Mouse (Mus musculus) gastrocnemius, postnatal 25 days (tissue): ENCODE results near the gene Tmeff2. TPM values are rescaled to one million over a fixed set of nuclear protein-coding genes. Genes with fewer than 3 reads are reported as not detected.

Experiments
- DNase-seq: peaks from one replicate; pipeline ENCODE4 v3.0.0; 2022
- total RNA-seq, 2 experiments: library from RNA; stranded (reverse); gene quantifications; 1 replicate in 1 of 2; 2 replicates in 1 of 2; pipeline ENCODE4 v1.2.3; 2021

Tmeff2 gene
- total RNA-seq, 2 experiments from 2014 or later, result 1.7 to 2.9 TPM

DNA sequence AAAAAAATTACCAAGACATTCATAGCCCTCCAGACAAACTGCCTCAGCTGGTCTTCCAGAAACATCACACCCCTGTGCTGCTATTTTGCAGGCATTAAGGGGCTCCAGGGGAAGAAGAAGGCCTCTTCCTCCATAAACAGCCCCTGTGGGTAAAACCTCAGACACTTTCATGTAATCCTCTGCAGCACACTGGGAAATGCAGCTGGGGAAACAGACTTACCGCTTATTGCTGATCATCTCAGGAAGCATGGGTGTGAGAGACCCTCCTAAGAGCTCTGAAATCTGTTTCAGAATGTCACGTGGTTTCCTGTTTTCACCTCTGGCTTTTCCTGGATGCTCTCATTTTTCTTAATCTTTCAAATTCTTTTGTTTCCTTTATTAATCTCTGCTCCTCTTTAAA, 204.3 kb downstream of the Tmeff2 start:
- DNase-seq, result no peak

DNA sequence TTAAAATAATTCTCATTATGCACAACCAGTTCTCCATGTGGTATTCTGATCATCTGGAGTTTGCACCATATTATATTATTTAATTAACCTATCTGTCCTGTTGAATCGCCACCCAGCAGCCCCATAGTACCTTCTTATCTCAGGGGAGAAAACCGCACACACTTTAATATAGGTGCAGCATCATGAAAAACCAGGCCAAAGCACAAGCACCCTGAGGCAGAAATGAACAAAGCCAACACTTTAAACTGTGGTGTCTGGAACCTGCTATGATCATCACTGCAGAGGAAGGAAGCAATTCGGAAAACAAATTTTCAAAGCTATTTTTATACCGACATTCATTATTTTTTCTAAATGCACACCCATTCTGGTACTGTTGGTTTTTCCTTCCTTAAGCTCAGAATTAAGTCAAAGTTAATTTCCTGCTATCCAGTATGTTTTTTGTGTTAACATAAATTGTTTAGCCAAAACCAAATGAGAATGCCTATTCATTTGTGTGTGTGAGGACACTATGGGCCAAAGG, 206.0 kb downstream of the Tmeff2 start:
- no peak for DNase-seq

DNA sequence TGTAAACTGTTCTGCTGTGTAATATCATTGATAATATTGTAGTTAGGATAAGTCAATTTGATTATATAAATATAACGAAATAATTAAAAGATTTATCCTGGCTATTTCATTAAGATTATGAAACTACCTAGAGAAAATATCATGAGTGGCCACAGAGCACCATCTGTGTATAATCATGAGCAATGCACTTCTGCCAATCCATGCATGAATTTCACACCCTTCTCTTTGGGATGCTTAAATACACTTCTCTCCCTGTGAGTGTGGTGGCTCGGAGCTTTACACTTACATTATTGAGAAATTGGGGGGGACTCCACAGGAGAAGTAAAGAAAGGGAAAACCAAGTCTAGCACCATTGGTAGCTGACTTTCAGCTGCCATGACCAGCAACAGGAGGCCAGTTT, 206.9 kb downstream of the Tmeff2 start:
- no peak for DNase-seq

DNA sequence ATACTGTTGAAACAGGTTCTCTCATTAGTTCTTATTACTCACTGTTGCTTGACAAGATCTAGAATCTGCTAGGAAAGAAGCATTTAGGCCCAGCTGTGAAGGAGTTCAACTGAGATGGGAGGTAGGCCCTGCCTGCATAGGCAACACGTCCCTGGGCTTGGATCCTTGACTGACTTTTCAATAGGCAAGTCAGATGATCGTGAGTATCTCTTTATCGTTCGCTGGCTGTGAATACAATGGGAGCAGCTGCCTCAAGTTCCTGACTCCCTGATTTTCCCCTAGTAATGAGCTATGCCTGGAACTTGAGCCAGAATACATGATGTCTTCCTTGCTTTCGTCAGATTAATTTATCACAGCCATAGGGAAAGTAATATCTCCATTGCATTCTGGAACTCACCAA, 214.3 kb downstream of the Tmeff2 start:
- DNase-seq, result no peak

DNA sequence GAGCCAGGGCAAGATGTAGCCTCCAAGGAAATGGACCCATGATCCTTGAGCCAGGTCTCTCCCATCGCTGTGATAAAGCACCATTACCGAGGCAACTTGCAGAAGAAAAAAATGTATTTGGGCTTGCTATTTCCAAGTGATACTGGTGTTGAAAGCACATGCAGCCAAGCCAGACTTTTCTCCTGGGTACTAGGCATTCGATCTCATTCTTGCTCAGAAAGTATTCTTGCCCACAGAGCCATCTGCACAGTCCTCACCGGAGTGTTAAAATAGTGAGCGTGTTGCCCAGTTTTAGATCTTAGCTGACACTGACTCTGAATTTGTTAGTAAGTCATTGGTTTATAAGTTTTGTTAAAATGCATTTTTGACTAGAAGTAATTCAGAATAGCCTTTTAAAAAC, 215.3 kb downstream of the Tmeff2 start:
- DNase-seq, result no peak

DNA sequence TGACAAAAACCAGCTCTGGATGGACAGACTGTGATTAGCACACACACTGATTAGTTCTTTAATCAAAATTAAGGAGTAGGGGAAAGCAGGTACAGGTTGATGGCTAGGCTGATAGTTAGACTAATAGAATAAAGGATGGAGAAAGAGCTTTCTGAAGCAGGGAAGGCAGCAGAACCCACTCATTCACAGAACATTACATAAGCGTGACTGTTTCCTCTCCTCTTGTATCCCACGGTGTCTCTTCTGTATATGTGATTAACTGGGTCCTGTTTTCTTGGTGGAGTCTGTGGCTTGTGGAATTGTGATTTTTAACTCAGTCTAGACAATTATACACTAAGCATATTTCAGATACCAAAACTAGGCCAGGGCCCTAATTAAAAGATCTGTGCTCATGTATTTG, 217.4 kb downstream of the Tmeff2 start:
- no peak for DNase-seq

DNA sequence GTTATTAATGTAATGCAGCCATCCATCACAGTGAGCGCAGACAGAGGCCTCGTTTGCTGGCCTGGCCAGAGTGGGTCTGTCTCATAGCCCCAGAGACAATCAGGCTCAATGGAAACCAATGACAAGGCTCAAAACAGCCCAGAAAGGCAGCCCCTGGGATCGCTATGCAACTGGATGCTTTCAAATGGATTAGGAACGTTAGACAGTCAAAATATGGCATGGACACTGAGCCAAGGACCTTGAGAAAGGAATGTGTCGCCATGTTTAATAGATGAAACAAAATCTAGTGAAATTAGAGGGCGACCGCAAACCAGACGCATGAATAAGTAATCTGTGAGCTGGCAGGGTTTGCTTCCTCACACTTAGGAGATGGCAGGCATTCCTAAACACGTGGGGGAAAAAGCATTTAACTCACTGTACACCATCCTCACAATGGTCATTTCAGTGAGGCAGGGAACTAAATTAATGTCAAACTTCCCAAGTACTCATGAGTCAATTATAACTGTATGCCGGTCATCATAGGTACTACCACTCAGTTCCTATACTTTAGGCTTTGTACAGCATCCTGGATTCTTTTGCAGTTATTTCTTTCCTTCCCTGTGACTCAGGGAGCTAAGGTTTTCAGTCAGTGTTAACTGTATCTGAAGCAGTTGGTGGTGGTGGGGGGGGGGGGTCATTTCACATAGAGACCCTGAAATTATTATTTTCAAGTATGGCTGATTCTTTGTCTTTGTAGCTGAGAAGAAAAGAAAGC, 225.4 kb downstream of the Tmeff2 start:
- DNase-seq, result no peak

DNA sequence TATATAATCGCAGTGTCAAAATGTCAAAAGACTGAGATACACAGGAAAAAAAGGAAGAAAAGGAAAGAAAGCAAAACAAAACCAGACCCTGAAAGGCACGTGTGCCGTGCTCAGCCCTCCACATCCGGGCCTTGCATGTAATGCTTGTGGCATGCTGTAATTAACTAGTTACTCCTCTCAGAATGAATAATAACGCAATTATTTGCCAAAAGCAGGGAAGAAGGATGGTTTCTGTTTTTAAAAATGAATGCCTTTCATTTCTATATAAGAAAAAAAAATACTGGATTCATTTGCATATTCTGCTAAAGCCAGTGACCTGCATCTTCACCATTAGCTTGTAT, 225.9 kb downstream of the Tmeff2 start:
- no peak for DNase-seq

DNA sequence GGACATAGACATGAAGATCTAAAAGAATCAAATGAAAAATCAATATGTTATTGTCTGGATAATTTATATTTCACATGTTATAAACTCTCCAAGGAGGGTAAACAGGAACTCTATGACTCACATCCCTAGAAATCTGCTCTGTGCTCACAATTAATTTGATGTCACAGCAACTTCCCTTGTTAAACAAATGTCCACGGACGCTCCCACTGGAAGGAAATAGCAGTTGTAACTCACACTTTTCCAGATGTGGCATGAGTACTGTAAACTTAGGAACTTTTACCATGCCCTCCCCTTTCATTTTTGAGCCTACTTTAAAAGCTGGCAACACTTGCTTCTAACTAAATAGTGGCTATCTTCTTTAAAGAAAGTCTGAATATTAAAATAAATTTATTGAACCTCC, 236.3 kb downstream of the Tmeff2 start:
- DNase-seq, result peak; percentile 16

DNA sequence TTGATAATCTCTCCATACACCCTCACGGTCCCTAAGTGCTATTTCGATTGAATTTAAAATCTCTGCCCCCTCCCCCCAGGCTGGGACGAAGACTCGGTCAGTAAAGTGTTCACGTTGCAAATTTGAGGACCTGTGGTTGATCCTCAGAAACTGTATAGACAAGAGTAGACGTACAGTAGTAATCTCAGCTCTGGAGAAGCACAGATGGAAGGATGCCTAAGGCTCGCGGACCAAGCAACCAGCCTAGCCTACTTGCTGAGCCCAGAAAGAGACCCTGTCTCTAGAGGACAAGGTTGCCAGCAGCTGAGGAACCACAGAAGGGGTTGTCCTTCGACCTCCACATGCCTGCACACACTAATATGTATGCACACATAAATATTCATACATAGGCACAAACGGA, 239.2 kb downstream of the Tmeff2 start:
- DNase-seq, result no peak

DNA sequence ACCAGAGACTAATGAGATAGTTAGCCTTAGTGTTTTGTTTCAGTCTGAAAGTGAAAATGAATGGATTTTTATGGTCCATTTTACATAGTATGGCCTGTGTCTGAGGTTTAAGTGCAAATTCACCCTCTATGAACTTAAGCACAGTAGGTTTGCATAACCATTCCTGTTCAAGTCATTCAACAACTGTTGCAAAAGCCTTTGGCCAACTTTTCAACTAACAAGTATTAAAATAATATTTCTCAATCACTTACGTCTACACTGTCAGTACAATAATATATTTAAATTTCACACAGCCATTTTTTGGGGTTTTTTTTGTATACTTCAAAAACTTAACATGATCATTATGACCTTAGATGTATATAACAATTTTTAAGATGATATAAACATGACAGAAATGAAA, 240.9 kb downstream of the Tmeff2 start:
- DNase-seq, result no peak

DNA sequence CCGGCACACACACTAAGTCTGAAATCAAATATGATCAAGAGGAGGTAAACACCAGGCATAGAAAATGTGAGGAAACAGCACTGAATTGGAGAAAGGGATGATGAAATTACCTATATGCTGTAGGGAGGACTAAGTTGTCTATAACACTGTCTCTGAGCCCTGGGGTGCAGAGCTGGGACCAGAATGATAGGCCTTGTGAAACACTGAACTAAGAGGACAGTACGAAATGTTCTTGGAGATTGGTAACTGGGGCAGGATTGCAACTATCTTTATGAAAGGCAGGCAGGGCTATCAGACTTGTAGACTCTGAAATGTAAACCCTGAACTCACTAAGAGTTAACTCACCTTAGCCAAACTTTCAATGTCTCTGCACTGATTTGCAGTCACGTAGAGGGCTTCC, 242.3 kb downstream of the Tmeff2 start:
- DNase-seq, result no peak

DNA sequence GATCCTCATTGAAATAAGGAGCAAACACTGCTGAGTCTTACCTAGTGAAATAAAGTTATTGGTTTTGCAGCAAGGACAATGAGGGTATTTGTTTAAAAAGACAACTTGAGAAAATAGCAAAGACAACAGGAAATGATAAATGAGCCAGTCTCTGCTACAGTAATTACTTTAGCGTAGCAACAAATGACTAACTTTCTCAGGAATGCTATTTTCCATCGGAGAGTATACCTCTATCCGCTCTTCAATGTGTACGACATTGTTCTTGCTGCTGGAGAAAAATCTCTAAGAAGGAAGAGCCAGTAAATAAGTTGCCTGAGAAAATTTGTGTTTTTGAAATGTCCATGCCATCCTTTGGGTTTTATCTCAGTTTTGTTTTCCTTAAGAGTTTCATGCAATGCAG, 245.2 kb downstream of the Tmeff2 start:
- DNase-seq, result no peak

DNA sequence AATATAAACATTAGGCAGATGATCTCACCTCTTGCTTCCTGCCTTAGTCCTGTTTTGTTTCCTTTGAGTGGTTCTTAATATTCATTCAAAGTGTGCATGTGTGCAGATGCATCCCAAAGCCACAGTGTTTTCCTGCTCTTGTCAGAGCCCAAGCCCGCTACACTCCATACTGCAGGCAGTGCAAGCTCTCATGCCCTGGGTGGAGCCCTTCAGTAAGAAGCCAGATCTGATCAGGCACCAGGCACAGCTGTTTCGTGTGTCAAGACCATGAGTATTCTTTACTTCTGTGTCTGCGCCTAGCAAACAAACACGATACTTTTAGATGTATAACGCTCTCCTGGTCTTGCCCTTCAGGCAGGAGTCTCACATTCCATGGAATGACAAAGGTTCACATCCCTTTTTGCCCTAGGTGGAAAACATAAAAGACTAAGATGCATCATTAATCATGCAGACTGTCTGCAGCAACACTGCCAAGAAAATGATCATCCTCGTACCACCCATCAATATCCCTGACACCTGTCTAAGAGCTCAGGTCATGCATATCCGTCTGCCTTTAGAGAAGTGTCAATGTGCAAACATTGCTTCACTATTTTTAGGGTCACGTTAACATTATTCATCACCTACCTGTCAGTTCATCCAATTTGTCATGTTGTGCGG, 248.2 kb downstream of the Tmeff2 start:
- peak; percentile 14 for DNase-seq

DNA sequence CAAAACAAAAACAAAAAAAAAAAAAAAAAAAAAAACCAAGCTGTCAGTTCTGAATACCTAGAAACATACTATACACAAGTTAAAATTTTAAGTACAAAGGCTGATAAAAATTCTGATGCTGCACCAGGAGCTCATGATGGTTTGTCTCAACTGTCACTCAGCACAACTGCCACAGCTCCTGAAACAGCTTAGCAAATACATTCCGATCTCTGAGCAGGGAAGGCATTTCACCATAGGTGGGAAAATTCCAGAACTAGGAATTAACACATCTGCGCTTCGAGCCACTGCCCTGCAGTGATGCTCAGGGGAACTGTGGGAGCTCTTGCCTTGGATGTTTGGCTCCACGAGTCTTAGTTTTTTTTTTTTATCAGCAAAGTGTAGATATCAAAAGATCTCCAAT, 249.0 kb downstream of the Tmeff2 start:
- no peak for DNase-seq

DNA sequence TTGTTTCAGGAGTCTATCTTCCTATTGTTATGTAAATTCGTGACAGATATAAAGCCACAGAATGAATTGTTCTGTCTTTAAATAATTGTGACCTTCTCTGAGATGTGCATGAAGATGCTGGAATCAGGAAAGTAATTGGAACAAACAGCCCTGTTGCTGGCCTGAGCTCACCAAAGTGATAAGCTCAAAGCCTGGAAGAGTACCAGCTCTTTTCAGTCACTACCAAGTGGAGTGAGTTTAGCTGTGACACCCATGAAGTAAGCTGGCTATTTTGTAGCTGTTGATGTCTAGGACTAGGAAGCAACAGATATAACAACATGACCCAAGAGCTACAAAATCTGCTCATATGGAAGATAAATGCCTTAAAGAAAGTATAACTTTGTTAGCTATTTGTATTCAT, 249.4 kb downstream of the Tmeff2 start:
- no peak for DNase-seq

DNA sequence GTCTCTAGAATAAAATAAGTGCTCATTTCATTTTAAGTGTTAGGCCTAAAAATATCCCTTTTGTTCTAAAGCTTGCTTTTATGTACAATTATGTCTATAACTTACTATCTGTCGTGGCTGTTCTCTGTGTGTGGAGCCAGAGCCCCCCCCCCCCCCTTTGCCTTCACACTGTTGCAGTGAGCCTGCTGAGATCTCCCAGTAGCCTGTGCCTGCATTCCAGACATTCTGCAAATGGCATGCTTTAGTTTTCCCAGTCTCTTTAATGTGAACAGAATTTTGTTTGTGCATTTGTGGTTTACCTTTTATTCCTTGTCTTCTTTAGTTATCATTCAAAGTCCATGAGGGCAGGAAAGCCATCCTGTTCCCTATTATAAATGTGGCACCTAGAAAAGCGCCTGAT, 251.6 kb downstream of the Tmeff2 start:
- DNase-seq, result no peak

DNA sequence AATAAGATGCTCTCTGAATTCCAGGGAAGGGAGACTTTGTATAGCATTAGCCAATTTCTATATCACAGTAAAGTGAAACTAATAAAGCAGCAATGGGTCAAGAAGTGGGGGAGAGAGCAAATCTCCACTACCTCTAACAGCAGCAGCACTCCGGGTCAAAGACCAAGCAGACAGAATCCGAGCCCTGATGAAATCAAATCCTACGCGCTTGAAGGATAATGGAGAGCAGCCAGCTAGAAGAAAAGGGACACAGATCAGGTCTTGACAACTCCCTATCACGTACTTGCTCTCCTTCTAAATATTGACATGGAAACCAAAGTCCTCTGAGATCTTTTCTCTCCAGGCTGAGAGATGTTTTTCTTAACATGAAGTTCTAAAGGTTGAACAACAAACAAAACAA, 252.4 kb downstream of the Tmeff2 start:
- DNase-seq, result peak; percentile 7

DNA sequence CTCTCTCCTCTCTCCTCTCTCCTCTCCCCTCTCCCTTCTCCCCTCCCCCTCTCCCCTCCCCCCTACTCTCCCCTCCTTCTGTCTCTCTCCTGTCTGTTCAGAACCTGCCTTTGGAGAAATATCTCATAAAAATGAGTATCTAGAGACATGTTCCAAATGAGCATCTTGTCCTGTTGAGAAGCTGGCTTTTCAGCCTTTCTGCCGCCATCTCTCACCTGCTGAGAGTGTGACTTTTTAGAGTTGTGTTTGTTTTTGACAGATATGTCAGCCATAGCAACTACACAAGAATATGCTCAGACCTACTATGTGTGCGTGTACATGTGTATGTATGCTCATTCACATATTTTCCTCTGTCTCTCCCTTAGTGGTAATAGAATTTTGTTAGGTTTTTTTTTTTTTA, 283.8 kb downstream of the Tmeff2 start:
- no peak for DNase-seq

DNA sequence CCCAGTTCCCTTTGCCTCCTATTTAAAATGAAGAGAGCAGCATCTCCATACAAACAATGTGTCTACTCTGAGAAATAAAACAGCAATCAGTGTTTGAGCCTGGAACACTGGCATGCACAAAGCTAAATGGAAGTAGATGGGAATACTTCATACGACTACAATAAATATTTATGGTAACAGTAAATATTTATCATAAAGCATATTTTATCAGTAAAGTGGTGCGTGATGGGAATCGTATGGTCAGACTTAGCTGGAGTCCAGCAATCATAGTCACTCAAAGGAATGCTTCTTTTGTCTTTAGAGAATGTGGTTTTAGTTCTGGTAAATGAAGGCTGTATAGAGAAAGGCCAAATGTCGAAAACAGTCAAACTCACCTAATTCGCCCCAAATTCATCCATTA, 288.6 kb downstream of the Tmeff2 start:
- DNase-seq, result no peak

DNA sequence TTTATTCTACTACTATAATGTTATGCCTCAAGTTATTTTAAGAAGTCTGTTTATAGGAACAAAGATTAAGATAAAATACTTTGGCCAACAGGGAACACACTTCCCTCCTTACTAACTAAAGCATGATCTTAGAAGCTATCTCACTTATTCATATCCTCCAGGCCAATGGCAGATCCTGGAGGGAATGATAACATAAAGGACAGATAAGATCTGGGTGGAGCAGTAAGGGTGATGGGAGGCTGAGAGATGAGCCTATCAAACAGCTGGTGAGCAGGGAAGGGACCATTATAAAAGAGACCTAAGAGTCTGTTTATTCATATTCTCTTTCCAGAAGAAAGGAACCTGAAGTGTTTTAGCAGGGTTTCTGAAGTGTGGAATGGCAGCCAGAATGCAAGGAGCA, 290.8 kb downstream of the Tmeff2 start:
- DNase-seq, result no peak

DNA sequence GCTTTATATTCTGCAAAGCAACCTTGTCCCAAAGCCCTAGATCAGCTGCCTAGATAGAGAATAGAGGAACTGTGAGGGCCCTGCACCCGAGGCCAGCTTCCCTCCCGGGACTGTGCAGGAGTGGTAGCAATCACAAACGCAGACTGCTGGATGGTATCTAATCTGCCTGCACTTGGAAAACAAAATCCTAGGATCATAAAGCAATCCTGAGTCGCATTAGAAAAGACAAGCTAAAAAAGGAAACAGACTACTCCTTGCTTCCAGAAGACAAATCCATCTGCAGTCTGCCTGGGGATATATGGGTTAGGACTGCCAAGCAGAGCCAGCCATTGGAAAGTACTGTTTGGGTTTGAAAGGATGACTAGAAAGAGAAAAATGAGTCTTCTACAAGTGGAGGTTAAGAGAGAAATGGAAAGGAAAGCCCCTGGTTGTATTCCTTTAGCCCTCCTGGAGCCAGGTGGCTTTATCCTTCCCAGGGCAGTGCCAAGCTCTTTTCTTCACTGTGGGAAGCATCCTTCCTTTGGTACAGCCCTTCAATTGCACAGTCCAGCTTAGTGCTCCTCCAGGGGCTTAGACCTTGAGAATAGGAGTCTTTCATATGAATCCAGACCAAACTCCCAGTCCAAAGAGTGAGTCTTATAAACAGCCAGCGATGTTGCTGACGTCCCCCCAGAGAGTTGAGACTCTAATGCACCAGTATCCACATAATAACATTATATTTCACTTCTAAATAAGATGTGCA, 291.6 kb downstream of the Tmeff2 start:
- DNase-seq, result no peak

DNA sequence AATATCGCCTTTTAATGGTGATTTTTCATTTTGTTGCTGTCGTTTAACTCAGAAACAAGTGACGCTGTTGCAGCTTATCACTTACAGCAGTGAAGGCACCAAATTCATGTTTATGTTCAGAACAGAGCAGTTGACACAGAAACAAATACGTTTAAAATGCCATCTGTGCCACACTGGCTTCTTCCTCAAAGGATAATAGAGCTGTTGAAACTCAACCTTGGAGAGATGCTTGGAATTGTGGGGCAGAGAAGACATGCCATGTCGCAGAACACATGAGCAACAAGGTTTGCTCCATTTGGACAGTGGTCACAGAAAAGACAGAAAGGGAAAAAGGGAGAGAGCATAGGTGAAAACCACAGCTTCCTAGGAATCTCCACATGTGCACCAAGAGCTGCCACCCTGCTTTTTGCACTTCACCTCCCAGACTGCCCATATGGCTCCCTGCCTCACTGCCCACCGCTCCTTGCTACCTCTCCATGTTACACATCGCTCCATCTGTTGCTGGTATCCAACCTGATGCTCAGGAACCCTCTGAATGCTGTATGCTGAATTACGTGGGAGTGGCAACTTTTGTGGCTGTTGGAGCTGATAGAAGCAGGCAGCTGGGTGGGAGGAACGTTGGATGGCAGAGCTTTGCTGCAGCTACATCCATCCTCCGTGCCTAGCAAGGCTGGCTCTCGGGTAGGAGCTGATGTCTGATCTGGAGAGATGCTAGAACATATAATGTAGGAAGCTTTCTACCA, 298.8 kb downstream of the Tmeff2 start:
- no peak for DNase-seq
